Comparison of ENCODE assay signal across 10 mouse cellular contexts in genomic region chr19:44757231-44757871, GRCm38 (mm10). TPM values are rescaled to one million over a fixed set of nuclear protein-coding genes. Genes with fewer than 3 reads are reported as not detected.
A peak's percentile ranks its signal among the peaks of the same experiment; 100 is the strongest.
DNase-seq lines count a peak whose midpoint lies in the region; ATAC-seq and TF ChIP-seq lines count a peak whose summit lies in the region.
"Had no signal": no experiment of that assay in that cellular context is flagged by ENCODE, and none has a peak within 500 bp of the region (broad histone marks: within the 10 kb centered on the region; RNA-seq: fewer than 3 reads in every experiment).

No protein-coding gene starts in this region.

- no peak for DNase-seq in ES-E14 (ENCODE audit: low read depth, low spot score)
- DNase-seq in embryo, embryonic 10.5 days (ENCODE audit: low spot score), result peak; percentile 57
- DNase-seq in liver, postnatal 0 days, result no peak
- DNase-seq in layer of hippocampus, adult 11-12 months (ENCODE audit: low spot score), result no peak
- DNase-seq in cerebellum, adult 2 months, result no peak
- DNase-seq in B cell, adult 2 months, result no peak
- no peak for DNase-seq in thymus, postnatal 10 days (ENCODE audit: low spot score in 2 of 2)
- DNase-seq: lung, postnatal 36 days; right cerebral cortex, postnatal 4 days had no signal

- H3K36me3 ChIP-seq in ES-E14 (ENCODE audit: control insufficient read depth, insufficient read depth, low read length, poor library complexity, severe bottlenecking), result no peaks in the 10 kb centered on the region
- no peaks in the 10 kb centered on the region for H3K36me3 ChIP-seq in hindbrain, embryonic 16.5 days (ENCODE audit: control insufficient read depth, insufficient read depth, low read length)
- H3K36me3 ChIP-seq in liver, postnatal 0 days (replicated peaks; ENCODE audit: insufficient read depth, low read length), result no peaks in the 10 kb centered on the region

- TF ChIP-seq EP300 in liver, postnatal 0 days (IDR thresholded peaks at IDR 0.05; ENCODE audit: low read depth), result no peak

- H3K9ac ChIP-seq in ES-E14 (ENCODE audit: insufficient read depth, low read depth, low read length, poor library complexity, severe bottlenecking), result no peak overlapping the region
- H3K9ac ChIP-seq in hindbrain, embryonic 16.5 days (ENCODE audit: low read depth, low read length), result peak overlapping the region; percentile 62
- no peak overlapping the region for H3K9ac ChIP-seq in liver, postnatal 0 days (replicated peaks)

- under 1% methylated on average over 34 of the region's 38 CpGs for WGBS in hindbrain, embryonic 16.5 days
- 3% methylated on average over 34 of the region's 38 CpGs for WGBS in liver, postnatal 0 days (ENCODE audit: insufficient replicate concordance)
- 2% methylated on average over 38 of the region's 38 CpGs for WGBS in cerebellum, adult 2 months

- no peak for TF ChIP-seq CTCF in liver, postnatal 0 days (IDR thresholded peaks at IDR 0.05; ENCODE audit: low read depth)
- no peak for TF ChIP-seq CTCF in cerebellum, adult 2 months (IDR thresholded peaks at IDR 0.05; ENCODE audit: borderline replicate concordance, insufficient read depth, low read depth, low read length)

- H3K27ac ChIP-seq in ES-E14 (ENCODE audit: insufficient read depth, low read depth, low read length, poor library complexity, severe bottlenecking), result no peak overlapping the region
- peak overlapping the region; percentile 81 for H3K27ac ChIP-seq in hindbrain, embryonic 16.5 days (ENCODE audit: low read depth, low read length)
- H3K27ac ChIP-seq in liver, postnatal 0 days (ENCODE audit: low read depth), result no peak overlapping the region
- no peak overlapping the region for H3K27ac ChIP-seq in cerebellum, adult 2 months (ENCODE audit: insufficient read depth, low read length)

- TF ChIP-seq POLR2A in cerebellum, adult 2 months (IDR thresholded peaks at IDR 0.05; ENCODE audit: borderline replicate concordance, insufficient read depth, low read length), result no peak

- H3K9me3 ChIP-seq in ES-E14 (ENCODE audit: control insufficient read depth, insufficient read depth, low read depth, low read length), result no peaks in the 10 kb centered on the region
- H3K9me3 ChIP-seq in hindbrain, embryonic 16.5 days (ENCODE audit: control insufficient read depth, low read length), result no peaks in the 10 kb centered on the region
- no peaks in the 10 kb centered on the region for H3K9me3 ChIP-seq in liver, postnatal 0 days (ENCODE audit: low read length)

- in situ Hi-C loops in ES-E14 (cut with MboI; ENCODE audit: low sequenced_read_pairs in 2 of 2, unreplicated experiment in 2 of 2), result loop anchor here (5.0 to 10.0 kb wide), 2 partner anchors 1153 to 1155 kb away; no protein-coding TSS in a partner anchor

- H3K4me1 ChIP-seq in ES-E14 (ENCODE audit: control insufficient read depth in 2 of 2, insufficient read depth in 2 of 2, low read length in 2 of 2, poor library complexity in 1 of 2), result peaks cover 0 to 6% of the 10 kb centered on the region in 2 experiments; a peak in 1 of 4 replicates
- peaks cover 16% of the 10 kb centered on the region; the same call in 1 of the 2 replicates for H3K4me1 ChIP-seq in hindbrain, embryonic 16.5 days (ENCODE audit: control insufficient read depth, insufficient read depth, low read depth, low read length)
- peaks cover 9% of the 10 kb centered on the region for H3K4me1 ChIP-seq in liver, postnatal 0 days (ENCODE audit: insufficient read depth)
- H3K4me1 ChIP-seq in cerebellum, adult 2 months (ENCODE audit: control insufficient read depth, insufficient read depth, low read length), result peaks cover 2% of the 10 kb centered on the region; the same call in 1 of the 2 replicates

- H3K27me3 ChIP-seq in hindbrain, embryonic 16.5 days (replicated peaks; ENCODE audit: control insufficient read depth, insufficient read depth, low read length), result peaks cover 42% of the 10 kb centered on the region
- peaks cover 99% of the 10 kb centered on the region for H3K27me3 ChIP-seq in liver, postnatal 0 days (ENCODE audit: insufficient read depth, low read length)
- H3K27me3 ChIP-seq in cerebellum, adult 2 months (ENCODE audit: control insufficient read depth, insufficient read depth, low read length), result peaks cover 27% of the 10 kb centered on the region; the same call in 1 of the 2 replicates

- ATAC-seq in hindbrain, embryonic 16.5 days, result no peak
- no peak for ATAC-seq in liver, postnatal 0 days

- H3K4me2 ChIP-seq in hindbrain, embryonic 16.5 days (ENCODE audit: low read length), result peak overlapping the region; percentile 62
- 0 out of 2 replicates have a peak overlapping the region, but pooled peaks have one; percentile 57 for H3K4me2 ChIP-seq in liver, postnatal 0 days (ENCODE audit: low read depth, low read length)

- H3K4me3 ChIP-seq in ES-E14 (ENCODE audit: insufficient read depth in 1 of 2, low read depth in 1 of 2, low read length in 2 of 2, poor library complexity in 1 of 2, severe bottlenecking in 1 of 2), result peak overlapping the region; percentile 45 to 57; a peak in 3 of 4 replicates
- H3K4me3 ChIP-seq in hindbrain, embryonic 16.5 days (ENCODE audit: low read length), result peak overlapping the region; percentile 48
- H3K4me3 ChIP-seq in liver, postnatal 0 days (ENCODE audit: low read depth, low read length), result 0 out of 2 replicates have a peak overlapping the region, but pooled peaks have one; percentile 36
- H3K4me3 ChIP-seq in cerebellum, adult 2 months (replicated peaks; ENCODE audit: insufficient read depth, low read depth, low read length), result no peak overlapping the region

TF ChIP-seq in ES-E14, 5 proteins besides CTCF, POLR2A, EP300 and RAD21:
- TF ChIP-seq HCFC1 (IDR thresholded peaks at IDR 0.05; ENCODE audit: borderline replicate concordance, insufficient read depth, low read length) (no peak), ZC3H11A (IDR thresholded peaks at IDR 0.05; ENCODE audit: borderline replicate concordance, low read depth, low read length) (no peak)

RNA-seq across cellular contexts. Expression of gene Pax2, which starts 1.5 kb away (rescaled TPM):
- 0.11 TPM in 1 of 2 replicates, not detected in the other for total RNA-seq in ES-E14 (2012; rRNA removed)
- polyA plus RNA-seq in hindbrain, embryonic 16.5 days (2015; fragmentation: Nextera tagmentation; extraction: Ambion mirVana), result 11.9 and 12.1 TPM in 2 replicates
- not detected in 2 replicates for polyA plus RNA-seq in liver, postnatal 0 days (2015; fragmentation: Nextera tagmentation; extraction: Ambion mirVana)
- 8.4 and 9.0 TPM in 2 replicates for polyA plus RNA-seq in cerebellum, adult 2 months (2012; rRNA removed)
